Mouse (Mus musculus): Measurements from ENCODE around the gene Rdh5.

DNA sequence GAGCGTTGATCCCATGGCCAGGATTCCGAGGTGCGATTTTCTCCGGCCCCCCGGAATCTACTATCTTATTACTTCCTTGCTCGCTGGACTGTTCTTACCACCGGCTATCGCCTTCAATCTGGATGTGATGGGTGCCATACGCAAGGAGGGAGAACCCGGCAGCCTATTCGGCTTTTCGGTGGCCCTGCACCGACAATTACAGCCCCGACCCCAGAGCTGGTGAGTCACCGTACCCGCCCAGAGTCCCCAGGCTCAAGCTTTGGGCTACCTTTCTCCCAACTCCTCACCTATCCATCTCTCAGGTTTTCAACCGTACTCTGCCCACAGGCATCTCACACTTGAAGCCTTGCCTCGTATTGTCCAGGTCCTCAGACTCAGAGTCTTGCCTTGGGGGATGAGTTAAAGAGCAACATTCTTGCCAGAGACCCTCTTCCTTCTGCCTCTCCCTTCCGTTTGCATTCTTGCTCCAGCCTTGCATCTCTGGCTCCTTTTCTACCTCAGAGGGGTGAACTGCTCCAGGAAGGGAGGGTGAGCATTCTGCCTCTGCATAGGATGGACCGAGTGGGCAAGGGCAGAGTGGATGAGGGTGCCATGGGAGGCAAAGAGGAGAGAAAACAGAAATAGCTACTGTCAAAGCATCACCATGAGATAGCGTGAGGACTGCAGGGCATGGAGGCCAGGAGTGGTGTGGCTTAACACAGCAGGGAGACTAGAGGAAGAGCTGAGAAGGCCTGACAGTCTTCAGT, 11.5 kb upstream of the Rdh5 start:
- TF ChIP-seq POLR2A (IDR thresholded peaks at IDR 0.05; ENCODE audit: control insufficient read depth, extremely low read depth, insufficient read depth, low read length, poor library complexity) = no peak
- TF ChIP-seq CTCF (IDR thresholded peaks at IDR 0.05; ENCODE audit: borderline replicate concordance, control insufficient read depth, extremely low read depth, insufficient read depth, low read length, poor library complexity) = no peak

Data from thymus, adult 2 months (tissue).